Mouse (Mus musculus): ENCODE measurements around the gene Rbm5.

Gene Rbm5

DNA sequence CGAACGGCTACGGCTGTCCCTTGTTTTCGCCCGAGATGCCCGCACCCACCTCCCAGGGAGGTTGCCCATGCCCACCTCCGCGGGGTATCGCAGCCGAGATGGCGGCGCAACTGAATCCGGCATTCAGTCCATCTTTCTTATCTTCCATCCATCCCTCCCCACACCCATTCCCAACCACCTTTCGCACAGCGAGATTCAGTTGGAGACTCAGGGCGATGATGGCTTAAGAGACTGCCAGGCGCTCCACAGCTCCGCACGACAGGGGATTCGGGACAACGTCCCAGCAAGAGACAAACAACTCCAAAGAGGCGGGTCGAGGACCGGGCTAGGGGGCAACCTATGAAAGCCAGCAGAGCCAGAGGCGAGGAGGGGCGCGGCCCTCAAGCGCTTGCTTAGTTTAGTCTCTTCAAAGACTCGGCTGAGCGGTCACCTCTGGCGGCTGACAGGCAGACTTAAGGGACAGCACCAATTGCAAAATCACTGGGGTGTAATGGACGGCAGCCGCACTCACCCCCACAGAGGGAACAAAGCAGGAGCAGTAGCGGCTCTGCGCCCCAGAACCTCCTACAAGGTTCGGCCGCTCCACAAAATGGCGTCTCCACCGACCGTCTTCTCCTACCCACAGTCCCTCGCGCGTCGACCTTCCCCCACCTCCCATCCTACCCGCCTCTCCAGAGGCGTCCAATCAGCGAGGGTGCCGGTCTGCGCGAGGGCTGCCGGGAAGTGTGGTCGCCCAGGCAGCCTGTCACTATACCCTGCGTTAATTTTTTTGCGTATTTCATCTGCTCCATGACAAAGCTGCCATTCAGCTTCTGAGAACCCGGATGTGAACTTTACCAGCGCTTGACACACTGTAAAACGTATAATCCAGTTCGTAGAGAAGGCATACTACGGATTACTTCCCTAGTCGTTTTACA lies at the start of gene Rbm5:
Gene Rbm5 (minus strand): TSS at position 623 of the 917 bp plus-strand sequence.
- peak; percentile 93 for DNase-seq (ENCODE audit: low spot score in 2 of 2)

DNA sequence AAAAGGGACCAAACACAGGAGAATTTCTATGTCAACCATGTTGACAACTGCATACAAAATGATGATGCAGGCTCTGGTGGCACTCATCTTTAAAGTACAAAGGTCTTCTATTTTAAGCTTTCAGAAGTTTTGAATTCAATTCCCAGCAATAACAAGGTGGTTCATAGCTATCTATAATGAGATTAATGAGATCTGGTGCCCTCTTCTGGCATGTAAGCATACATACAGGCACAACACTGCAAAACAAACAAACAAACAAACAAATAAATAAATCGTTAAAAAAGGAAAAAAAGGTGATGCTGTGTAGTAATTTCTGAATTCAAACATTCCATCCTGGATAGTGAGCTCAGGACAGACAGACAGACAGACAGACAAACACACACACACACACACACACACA lies 41.3 kb upstream of the Rbm5 start:
- no peak for DNase-seq (ENCODE audit: low spot score in 2 of 2)

DNA sequence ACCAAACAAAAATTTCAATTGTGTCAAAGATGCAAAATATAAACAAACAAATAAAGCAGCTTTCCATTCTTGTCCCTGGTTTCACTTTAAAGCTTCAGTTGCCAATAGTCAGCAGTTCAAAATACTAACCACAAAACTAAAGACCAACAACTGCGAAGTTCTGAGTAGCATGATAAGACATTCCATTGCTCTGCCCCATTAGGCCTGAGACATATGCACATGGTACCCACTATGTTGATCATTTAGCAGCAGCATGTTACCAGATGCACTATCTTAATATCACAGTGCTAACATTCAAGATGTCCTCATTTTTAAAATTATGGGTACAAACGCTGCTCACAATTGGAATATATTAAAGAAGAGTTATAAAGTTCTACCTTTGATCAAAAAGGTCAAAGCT lies 40.2 kb upstream of the Rbm5 start:
- DNase-seq (ENCODE audit: low spot score in 2 of 2), result no peak

DNA sequence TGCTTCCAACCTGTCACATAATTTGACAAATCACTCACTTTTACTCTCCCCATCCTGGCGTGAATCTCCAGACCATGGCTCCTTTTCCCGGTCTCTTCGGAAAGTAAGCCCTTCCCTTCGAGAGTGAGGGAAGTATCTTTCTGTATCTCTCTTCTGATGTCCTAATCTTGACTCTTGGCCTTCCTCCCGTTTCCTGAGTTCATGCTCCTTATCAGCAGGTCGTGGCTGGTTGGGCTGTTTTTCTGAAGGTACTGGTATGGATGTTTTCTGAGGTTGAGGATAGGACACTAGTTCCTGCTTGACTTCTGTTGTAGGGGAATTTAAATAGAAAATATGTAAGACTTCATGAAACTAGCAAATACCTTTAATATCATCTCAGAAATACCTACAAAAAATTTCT lies 20.9 kb upstream of the Rbm5 start:
- no peak for DNase-seq (ENCODE audit: low spot score in 2 of 2)

DNA sequence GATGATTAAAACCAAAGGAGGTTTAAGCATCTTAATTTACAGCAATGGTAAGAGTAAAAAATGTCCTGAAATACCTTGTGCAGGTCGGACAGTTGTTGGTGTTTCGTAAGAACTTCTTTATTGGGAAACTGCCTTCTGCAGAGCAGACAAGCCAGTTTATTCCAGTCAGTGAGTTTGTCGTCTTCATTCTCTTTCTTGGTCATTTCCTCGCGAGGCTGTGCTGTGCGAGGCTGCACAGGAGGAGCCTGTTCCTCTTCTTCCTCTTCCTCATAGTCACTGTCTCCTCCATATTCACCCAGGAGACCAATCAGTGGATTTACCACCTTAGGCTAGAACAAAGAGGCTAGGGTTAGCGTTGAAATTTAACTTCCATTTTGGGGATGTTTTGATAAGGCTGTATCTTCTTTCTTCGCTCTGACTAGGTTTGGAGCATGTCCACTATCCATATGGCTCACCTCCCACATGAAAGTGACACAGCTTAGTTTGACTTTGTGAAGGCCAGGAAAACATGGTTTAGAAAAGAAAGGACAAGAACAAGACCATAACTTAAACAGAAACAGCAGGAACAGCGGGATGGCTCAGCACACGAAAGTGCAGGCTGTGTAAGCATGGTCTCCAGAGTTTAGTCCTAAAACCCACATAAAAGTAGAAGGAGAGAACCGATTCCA lies 11.9 kb upstream of the Rbm5 start:
- no peak for DNase-seq (ENCODE audit: low spot score in 2 of 2)

DNA sequence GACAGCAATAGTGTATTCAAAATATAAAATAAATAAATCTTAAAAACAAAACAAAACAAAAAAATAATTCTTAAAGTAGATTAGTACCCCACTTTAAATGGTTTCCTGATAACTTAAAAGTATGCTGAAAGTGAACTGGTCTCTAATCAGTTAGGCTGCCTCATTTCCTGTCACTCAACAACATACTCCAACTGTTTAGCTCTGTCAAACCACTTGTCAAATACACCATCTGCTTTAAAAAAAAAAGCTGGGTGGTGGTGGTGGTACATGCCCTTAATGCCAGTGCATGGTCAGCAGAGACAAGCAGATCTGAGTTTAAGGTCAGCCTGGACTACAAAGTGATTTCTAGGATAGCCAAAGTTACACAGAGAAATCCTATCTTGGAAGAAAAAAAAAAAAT lies 6.0 kb upstream of the Rbm5 start:
- no peak for DNase-seq (ENCODE audit: low spot score in 2 of 2)

DNA sequence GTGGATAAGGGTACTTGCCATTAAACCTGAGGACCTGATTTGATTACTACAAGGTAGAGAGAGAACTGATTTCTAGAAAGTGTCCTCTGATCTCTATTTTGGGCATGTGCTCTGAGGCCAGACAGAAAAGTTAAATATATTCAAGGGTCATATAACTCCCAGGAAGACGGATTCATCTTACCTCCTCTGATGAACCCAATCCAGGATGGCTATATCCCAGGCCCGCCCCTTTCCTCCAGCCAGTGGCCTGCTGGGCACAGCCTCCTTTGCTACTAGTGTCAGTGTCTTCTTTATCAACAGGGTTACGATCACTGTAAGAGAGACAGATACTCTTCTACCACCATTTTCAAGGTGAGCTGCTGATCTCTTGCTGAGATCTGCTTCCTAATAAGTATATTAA lies 3.6 kb upstream of the Rbm5 start:
- DNase-seq (ENCODE audit: low spot score in 2 of 2), result no peak

DNA sequence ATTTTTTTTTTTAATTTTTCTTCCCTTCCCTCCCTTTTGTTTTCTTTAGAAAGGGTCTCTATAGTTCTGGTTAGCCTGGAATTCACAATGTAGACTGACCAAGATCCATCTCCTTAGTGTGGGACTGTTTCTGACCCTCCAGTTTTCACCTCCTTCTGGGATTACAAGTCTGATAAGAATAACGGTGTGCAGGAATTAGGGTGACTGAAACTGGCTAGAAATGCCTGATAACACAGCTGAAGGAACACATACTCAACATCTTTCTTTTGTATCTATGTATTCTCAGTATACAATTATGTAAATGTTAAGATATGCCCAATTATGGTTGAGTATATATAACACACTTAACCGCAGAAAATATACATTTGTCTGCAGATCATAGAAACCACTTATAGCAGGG lies 986 bp upstream of the Rbm5 start:
- no peak for DNase-seq (ENCODE audit: low spot score in 2 of 2)

DNA sequence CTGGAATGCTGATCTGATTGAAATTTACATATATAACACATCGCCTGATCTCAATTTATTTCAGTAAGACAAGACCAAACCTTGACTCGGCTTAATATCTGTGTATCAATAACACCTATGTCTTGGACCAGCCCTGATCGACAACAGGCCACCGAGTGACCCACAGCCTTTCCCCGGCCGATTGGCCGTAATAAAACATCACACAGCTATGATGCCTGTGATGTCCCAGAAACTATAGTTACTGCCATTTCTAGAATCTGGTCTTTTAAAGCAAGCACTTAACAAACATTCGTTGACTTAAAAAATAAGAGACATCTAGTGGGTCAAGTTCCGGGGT lies 791 bp downstream of the Rbm5 start:
- no peak for DNase-seq (ENCODE audit: low spot score in 2 of 2)

DNA sequence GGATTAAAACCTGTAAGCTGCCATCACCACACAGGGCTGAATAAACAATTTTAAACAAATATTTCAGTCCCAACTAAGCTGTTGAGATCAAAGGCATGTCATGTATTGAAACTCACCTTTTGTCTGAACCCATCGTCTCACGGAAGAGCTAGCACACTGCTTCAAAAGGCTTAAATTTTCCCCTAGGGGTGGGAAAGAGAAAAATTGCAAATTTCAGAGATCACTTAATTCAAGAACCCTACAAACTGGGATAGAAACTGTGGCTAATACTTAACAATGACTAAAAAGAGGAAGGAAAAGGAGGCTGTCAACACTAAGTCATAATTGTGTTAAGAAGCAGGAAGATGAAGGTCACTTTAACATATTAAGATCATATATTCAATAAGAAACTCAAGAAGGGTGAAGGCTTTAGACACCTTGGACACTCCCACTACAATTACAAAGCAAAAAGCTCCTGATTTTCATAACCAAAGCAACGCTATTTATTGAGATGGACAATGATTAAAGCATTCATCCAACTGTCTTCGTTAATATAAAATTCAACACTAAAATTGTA lies 1.3 kb downstream of the Rbm5 start:
- DNase-seq (ENCODE audit: low spot score in 2 of 2), result no peak

DNA sequence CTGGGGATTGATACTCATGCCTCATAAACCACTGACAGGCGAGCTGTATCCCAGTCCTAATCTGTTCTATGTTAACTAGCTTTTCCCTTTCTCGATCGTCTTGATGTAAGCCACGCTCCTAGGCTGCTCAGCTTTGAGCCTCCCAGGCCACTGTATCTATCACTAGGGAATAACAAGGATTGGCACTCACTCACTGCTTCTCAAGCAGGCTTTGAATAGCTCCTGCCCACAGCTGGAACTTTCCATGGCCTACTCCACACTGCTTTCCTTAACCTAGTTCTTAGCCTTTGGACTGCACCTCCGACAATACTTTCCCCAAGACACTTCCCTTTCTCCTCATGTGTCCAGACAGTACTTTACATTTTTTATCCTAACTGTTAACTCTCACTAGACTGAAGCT lies 1.9 kb downstream of the Rbm5 start:
- no peak for DNase-seq (ENCODE audit: low spot score in 2 of 2)

DNA sequence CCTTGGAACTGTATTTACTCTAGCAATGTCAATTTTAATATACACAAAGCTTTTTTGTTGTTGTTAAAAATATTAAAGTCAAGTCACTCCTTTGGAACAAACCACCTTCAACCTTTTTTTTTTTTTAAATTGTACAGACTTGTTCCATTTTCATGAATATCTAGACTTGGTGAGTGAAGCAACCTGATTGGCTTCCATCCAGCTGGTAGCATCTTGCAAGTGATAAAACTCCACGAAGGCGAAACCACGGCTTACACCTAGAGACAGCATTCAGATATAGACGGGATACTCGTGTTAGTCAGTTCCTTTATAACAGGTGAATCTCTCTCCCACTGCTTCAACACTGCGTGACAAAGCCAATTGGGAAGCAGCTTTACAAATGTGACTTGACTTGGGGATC lies 11.2 kb downstream of the Rbm5 start:
- no peak for DNase-seq (ENCODE audit: low spot score in 2 of 2)

DNA sequence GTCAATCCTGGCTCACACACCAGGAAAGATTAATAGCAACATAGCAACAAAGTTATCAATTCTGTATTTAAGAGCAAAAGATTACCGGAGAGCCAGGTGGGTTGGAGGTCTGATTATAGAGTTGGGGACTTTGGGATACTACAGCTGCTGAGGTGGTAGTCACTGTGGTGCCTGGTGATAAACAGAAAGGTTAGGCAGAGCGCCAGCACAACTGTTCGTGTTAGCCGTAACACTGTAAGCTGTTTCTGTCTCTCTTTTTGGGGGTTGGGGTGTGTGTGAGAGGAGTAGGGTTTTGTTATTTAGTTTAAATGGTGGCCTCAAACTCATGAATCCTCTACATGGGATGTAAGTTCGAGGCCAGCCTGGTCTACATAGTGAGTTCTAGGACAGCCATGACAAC lies 20.4 kb downstream of the Rbm5 start:
- no peak for DNase-seq (ENCODE audit: low spot score in 2 of 2)

DNA sequence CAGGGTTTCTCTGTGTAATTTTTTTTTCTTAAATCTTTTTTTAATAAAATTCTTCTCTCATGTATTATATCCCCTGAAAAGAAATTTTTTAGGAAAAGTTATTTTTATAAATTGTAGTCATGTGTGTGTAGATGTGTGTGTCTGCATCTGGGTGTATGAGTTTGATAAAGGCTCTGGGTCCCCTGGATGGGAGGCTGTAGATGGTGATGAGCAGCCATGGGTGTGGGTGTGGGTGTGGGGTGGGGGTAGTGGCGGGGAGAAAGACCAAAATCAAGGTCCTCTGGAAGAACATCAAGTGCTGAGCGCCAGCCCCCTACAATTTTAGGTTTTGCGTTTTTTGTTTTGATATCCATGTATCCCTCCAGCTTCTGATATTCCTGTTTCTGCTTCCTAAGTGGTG lies 22.7 kb downstream of the Rbm5 start:
- no peak for DNase-seq (ENCODE audit: low spot score in 2 of 2)

DNA sequence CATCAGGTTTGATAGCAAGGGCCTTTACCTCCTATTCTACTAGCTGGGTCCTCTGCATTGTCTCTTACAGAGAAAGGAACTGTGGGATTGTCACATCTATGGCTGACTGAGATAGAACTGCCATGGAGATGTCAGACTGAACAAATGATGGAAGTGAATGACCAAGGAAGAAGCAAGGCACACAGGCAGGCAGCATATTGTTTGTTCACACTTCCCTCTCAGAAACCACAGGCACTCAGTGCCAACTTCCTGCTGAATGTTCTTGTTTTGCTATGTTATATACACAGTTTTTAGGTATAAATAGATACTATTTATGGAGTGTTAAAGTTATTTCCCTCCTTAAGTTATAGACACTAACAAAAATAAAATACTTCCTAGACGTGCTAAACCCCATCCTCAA lies 23.5 kb downstream of the Rbm5 start:
- no peak for DNase-seq (ENCODE audit: low spot score in 2 of 2)

DNA sequence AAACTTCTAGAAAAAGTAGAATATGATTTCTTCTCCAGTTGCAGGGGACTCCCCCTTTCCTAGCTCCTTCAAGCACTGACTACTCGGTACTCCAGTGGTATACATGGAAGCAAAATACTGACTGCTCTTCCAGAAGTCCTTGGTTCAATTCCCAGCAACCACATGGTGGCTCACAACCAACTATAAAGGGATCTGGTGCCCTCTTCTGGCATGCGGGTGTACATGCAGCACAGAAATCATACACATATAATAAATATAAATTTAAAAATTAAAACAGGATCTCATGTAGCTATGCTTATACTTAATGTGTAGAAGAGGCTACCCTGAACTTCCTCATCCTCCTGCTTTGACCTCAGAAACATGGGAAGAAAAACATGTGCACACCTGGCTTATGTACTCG lies 24.1 kb downstream of the Rbm5 start:
- no peak for DNase-seq (ENCODE audit: low spot score in 2 of 2)

DNA sequence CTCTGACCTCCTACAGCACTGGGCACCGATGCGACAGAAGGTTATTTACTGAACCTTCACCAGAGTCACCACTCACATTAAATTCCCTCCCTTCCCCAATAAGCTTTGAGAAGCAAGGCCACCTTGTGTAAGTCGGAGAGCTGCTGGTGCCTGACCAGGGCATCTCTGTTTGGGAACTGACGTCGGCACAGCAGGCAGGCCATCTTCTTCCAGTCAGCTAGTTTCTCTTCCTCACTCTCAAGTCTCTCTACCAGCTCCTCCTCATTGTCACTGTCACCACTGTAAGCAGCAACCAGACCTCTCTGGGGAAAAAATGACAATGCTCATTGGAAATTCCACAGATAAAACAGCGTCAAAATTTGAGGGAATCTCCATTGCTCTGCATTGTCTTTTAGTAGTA lies 26.7 kb downstream of the Rbm5 start:
- DNase-seq (ENCODE audit: low spot score in 2 of 2), result no peak

DNA sequence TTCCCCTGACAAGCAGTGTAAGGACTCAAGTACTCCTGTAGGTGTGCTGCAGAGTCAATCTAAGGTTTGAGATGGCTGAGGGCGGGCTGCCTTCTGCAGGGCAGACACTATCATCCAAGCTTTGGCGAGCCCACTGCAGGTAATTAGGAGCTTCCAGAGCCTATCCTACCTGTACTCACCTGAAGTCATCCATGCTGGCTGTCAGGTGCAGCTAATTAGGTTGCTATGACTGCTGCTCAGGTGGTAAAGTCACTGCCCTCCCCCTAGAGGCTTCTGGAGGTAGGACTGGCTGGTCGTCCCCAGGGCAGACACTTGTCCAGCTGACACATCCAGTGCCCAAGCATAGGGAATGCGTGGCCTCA lies 32.0 kb downstream of the Rbm5 start:
- peak in 1 of 2 experiments; percentile 19 for DNase-seq (ENCODE audit: low spot score in 2 of 2)

DNA sequence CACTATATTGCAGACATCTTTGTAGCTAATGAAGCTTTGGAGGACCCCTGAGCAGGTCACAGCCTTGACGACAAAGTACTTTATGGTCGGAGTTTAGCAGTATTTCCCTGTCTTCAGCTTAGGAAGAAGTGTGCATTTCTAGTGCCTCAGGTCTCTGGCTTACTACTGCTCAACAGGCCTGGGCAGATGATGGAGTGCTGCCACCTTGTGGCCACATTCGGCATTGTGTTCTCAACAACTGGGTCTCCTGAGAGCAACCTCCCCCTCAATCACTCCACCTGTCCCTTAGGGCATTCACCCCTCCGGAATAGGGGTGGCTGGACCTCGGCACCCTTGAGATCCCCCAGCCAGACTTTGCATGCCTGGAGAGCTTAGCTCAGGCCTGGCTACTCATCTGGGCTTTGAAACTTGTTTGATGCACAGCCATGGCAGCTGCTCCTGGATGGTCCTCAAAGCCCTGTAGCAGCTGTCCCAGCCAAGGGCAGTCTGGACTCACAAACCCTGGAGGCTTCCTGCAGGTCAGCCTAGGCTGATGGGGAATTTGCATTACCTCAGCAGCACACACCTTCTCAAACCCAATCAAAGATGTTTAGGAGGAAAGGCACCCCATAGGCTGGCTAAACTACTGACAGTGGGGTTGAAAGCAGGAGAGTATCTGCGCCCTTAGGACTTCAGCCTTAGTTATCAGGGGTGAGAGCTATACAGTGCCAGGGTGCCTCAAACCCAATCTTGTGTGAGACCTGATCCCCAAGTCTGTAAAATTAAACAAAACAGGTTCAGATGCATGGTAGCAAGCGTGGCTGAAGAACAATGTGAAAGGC lies 32.6 kb downstream of the Rbm5 start:
- peak; percentile 79 to 91 for DNase-seq (ENCODE audit: low spot score in 2 of 2)

DNA sequence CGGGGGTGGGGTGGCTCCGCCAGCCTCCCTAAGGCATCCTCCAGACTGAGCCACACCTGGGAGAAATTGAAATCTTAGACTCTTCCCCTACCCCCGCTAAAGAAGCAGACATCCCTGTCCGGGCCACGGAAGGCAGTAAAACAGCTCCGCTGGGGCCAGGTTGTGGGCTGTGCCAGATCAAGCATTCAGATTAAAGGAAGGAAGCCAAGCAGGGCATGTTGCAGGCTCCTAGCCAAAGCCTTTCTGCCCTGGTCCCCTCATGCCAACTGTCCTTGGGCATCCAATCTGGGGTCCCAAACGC lies 34.7 kb downstream of the Rbm5 start:
- DNase-seq (ENCODE audit: low spot score in 2 of 2), result peak; percentile 50 to 59

DNA sequence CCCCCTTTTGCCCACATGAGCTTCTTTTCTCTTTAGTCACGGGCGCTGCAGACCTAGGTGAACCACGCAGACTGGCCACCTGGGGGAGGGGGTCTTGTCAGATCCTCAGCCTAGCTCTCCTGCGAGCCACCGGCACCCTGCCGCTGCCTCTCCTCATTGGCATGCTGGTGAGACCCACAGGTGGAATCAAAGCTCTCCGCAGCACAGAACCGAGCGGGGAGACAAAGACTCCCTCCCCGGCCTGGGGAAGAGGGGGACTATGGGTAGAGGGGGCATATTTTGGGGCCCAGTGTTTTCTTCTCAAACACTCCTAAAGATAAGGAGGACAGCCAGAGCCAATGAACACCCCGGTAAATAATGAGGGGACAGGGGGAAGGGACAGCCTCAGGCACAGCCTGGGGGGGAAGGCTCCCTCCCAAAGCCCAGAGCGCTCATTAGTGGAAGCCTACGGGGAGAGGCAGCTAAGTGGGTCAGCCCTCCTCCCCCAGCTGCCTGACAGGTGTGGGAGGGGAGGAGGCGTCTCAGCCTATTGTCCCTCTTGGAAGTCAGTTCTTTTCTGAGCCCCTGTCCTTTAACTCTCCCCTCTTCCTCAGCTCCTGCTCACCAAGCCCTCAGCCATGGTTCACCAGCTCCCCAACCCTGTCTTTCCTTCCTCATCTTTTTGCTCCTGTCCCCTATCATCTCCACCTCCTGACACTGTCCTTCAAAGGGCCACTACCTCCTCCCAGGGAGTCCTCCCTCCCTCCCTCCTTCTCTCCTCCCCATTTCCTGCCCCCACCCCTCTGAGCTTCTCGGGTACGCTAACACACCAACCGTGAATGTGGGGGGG lies 35.2 kb downstream of the Rbm5 start:
- DNase-seq (ENCODE audit: low spot score in 2 of 2), result peak; percentile 60 to 64

DNA sequence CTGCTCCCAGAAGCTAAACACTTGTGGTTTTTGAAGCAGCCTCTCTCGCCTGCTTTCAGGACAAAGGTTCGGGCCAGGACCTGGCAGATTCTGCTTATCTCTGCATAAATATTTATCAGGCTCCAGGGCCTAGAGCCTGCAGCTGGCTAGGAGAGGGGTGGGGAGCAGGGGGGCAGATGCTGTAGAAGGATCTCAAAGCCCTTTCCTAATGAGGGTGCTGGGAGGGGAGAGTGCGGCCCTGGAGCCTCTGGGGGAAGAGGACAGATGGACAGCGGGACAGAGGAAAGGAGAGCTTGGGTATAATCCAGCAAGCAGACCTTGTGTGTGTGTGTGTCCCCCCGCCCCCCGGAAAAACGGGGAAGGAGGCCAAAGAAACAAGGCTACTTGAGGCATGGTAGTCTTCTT lies 36.2 kb downstream of the Rbm5 start:
- no peak for DNase-seq (ENCODE audit: low spot score in 2 of 2)
